Mouse (Mus musculus) spleen, adult 2 months (tissue): ENCODE measurements around the gene Sec13.

ENCODE experiments used
- CTCF ChIP-seq: fragments of 200-500 bp; IDR thresholded peaks from 2 replicates; pipeline ENCODE4 v1.5.1; 2011; ENCODE audit warnings: mild to moderate bottlenecking, inconsistent platforms; ENCODE audit not compliant: insufficient read depth, insufficient read length, insufficient replicate concordance; ENCODE audit errors: extremely low read depth
- POLR2A ChIP-seq: fragments of 200-500 bp; IDR thresholded peaks from 2 replicates; pipeline ENCODE4 v1.6.1; 2011; ENCODE audit warnings: low read depth, low read length, inconsistent platforms

DNA sequence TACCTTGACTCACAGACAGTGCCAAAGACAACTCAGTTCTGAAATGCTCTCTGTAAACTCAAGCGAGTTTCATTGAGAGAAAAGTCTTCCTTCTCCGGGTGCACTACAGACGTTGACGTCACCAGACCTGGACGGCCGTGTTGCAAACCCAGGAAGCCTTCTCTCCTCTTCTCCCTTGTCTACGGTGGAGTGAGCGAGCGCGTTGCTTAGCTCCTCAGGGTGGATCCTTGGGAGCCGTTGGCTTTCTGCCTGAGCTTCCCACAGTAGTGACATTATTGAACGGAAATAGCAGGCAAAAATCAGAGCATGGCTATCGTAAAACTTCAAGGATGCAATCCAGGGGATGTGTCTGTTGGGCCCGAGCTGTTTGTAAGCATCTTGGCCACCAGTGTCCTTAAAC is 6.7 kb upstream of the Sec13 start:
- TF ChIP-seq CTCF (no peak), POLR2A (no peak)
